Mouse (Mus musculus) brain, adult 10 weeks (tissue): ENCODE measurements around the gene Stub1. TPM values are rescaled to one million over a fixed set of nuclear protein-coding genes. Genes with fewer than 3 reads are reported as not detected.

Source experiments
- polyA plus RNA-seq: library from polyadenylated mRNA; stranded (reverse); fragments of 350-450 nt; fragmentation: Illumina TruSeq; extraction: RNeasy Lipid Tissue Mini Kit (QIAGEN cat#74804); gene quantifications from one replicate; pipeline ENCODE4 v1.2.3, GENCODE M21; 2015; ENCODE audit warnings: low read depth, low replicate concordance

The Stub1 gene
- polyA plus RNA-seq, 1 experiment from 2014 or later: 169 TPM

Other genes starting within 250 kb of the Stub1 start
- gene Gng13, start 116.2 kb downstream of the Stub1 start, polyA plus RNA-seq: 297 TPM
- gene Chtf18, start 106.0 kb downstream of the Stub1 start, polyA plus RNA-seq: 1.5 TPM
- 78.9 TPM for gene Rpusd1, start 105.7 kb downstream of the Stub1 start, polyA plus RNA-seq
- gene Mslnl, start 97.4 kb downstream of the Stub1 start, polyA plus RNA-seq: 0.33 TPM
- gene Msln, start 79.0 kb downstream of the Stub1 start, polyA plus RNA-seq: 2.9 TPM
- gene Narfl, start 59.6 kb downstream of the Stub1 start, polyA plus RNA-seq: 32.3 TPM
- 139 TPM for gene Haghl, start 47.7 kb downstream of the Stub1 start, polyA plus RNA-seq
- gene Ccdc78, start 46.8 kb downstream of the Stub1 start, polyA plus RNA-seq: 0.62 TPM
- gene Fam173a, start 40.5 kb downstream of the Stub1 start, polyA plus RNA-seq: 88.4 TPM
- gene AC134908.4, start 37.7 kb downstream of the Stub1 start, polyA plus RNA-seq: 1.7 TPM
- 128 TPM for gene Metrn, start 36.3 kb downstream of the Stub1 start, polyA plus RNA-seq
- gene Fbxl16, start 24.3 kb downstream of the Stub1 start, polyA plus RNA-seq: 572 TPM
- 22.9 TPM for gene Wdr24, start 9.8 kb downstream of the Stub1 start, polyA plus RNA-seq
- 42.7 TPM for gene Jmjd8, start 4.5 kb downstream of the Stub1 start, polyA plus RNA-seq
- gene Rhbdl1, start 3.9 kb upstream of the Stub1 start, polyA plus RNA-seq: 44.6 TPM
- 23.4 TPM for gene Gm20683, start 8.4 kb upstream of the Stub1 start, polyA plus RNA-seq
- 84.4 TPM for gene Rhot2, start 11.4 kb upstream of the Stub1 start, polyA plus RNA-seq
- 21.2 TPM for gene Wdr90, start 28.1 kb upstream of the Stub1 start, polyA plus RNA-seq
- 19.9 TPM for gene Mcrip2, start 35.4 kb upstream of the Stub1 start, polyA plus RNA-seq
- gene Mettl26, start 41.7 kb upstream of the Stub1 start, polyA plus RNA-seq: 49.7 TPM
- 0.33 TPM for gene Wfikkn1, start 47.5 kb upstream of the Stub1 start, polyA plus RNA-seq
- gene Rab40c, start 86.3 kb upstream of the Stub1 start, polyA plus RNA-seq: 40.3 TPM
- gene Pigq, start 111.5 kb upstream of the Stub1 start, polyA plus RNA-seq: 95.8 TPM
- gene Nhlrc4, start 111.6 kb upstream of the Stub1 start, polyA plus RNA-seq: 0.42 TPM
- 0.97 TPM for gene A930017K11Rik, start 119.2 kb upstream of the Stub1 start, polyA plus RNA-seq
- gene Capn15, start 152.4 kb upstream of the Stub1 start, polyA plus RNA-seq: 23.5 TPM
- 54.5 TPM for gene Rab11fip3, start 236.2 kb upstream of the Stub1 start, polyA plus RNA-seq